Mouse (Mus musculus): ENCODE results near the gene Rps12. TPM values are rescaled to one million over a fixed set of nuclear protein-coding genes. Genes with fewer than 3 reads are reported as not detected.
"Not testable (repeated sequence)": the region's sequence is repeated elsewhere in the genome, so short reads cannot be mapped to it uniquely, and the experiment has no call there.

Rps12 gene
- total RNA-seq, 1 experiment from 2014 or later = 463 TPM

GRCm38 (mm10) chr10:23785599-23785998 is 1.5 kb downstream of the Rps12 start:
- not testable (repeated sequence) for DNase-seq

GRCm38 (mm10) chr10:23784121-23784520 is 3.0 kb downstream of the Rps12 start:
- no peak for DNase-seq

GRCm38 (mm10) chr10:23783493-23783884 is 3.6 kb downstream of the Rps12 start:
- no peak for DNase-seq

GRCm38 (mm10) chr10:23782855-23783492 is 4.1 kb downstream of the Rps12 start:
- DNase-seq = no peak

- no peak for DNase-seq
These were observed 5.0 kb downstream of the Rps12 start for GRCm38 (mm10) chr10:23781760-23782735.

GRCm38 (mm10) chr10:23780539-23781275 is 6.4 kb downstream of the Rps12 start:
- no peak for DNase-seq

GRCm38 (mm10) chr10:23777288-23777945 is 9.7 kb downstream of the Rps12 start:
- DNase-seq = no peak

GRCm38 (mm10) chr10:23754166-23754565 is 32.9 kb downstream of the Rps12 start:
- DNase-seq = no peak

Other genes with a start within 250 kb of the Rps12 start
- 25.1 and 33.2 TPM in 2 replicates for gene Slc18b1, start 9.7 kb upstream of the Rps12 start, total RNA-seq (2021)
- gene Vnn3, start 64.2 kb upstream of the Rps12 start, total RNA-seq (2021) = 19.2 and 36.6 TPM in 2 replicates
- 21.1 and 27.7 TPM in 2 replicates for gene Vnn1, start 107.4 kb upstream of the Rps12 start, total RNA-seq (2021)
- not detected in 2 replicates for gene Taar1, start 133.1 kb upstream of the Rps12 start, total RNA-seq (2021)
- not detected in 2 replicates for gene Taar2, start 151.3 kb upstream of the Rps12 start, total RNA-seq (2021)
- gene Taar3, start 162.3 kb upstream of the Rps12 start, total RNA-seq (2021) = not detected in 2 replicates
- not detected in 2 replicates for gene Taar4, start 173.2 kb upstream of the Rps12 start, total RNA-seq (2021)
- not detected in 2 replicates for gene Taar5, start 183.4 kb upstream of the Rps12 start, total RNA-seq (2021)
- not detected in 2 replicates for gene Taar6, start 198.4 kb upstream of the Rps12 start, total RNA-seq (2021)
- gene Taar7a, start 206.2 kb upstream of the Rps12 start, total RNA-seq (2021) = not detected in 2 replicates
- not detected in 2 replicates for gene Taar7b, start 212.7 kb upstream of the Rps12 start, total RNA-seq (2021)
- gene Taar7d, start 239.9 kb upstream of the Rps12 start, total RNA-seq (2021) = not detected in 2 replicates